Mouse (Mus musculus) limb, embryonic 14.5 days (tissue): ENCODE data around the gene Ilk. TPM values are rescaled to one million over a fixed set of nuclear protein-coding genes. Genes with fewer than 3 reads are reported as not detected.

Experiments
- ATAC-seq: fragments of 200-750 bp; cut with Nextera tagmentation; 2 replicates; pipeline ENCODE4 v1.8.0; 2017; ENCODE audit warnings: low read depth, moderate number of reproducible peaks, moderate TSS enrichment; ENCODE audit not compliant: low FRiP score
- DNase-seq: peaks from one replicate; pipeline ENCODE4 v3.0.0-alpha.2; 2015; ENCODE audit warnings: low spot score
- H3K27ac ChIP-seq: fragments of 300-500 bp; sonication (generic); replicated peaks from 2 replicates; pipeline ENCODE4 v1.5.1; 2014; ENCODE audit warnings: low read depth, mild to moderate bottlenecking, low read length, moderate library complexity, mixed read lengths
- H3K27me3 ChIP-seq: fragments of 300-500 bp; sonication (generic); 2 replicates; pipeline ENCODE4 v1.6.1; 2014; ENCODE audit warnings: low read length, mixed read lengths; ENCODE audit not compliant: control insufficient read depth, insufficient read depth
- H3K36me3 ChIP-seq: fragments of 300-500 bp; sonication (generic); 2 replicates; pipeline ENCODE4 v1.6.1; 2014; ENCODE audit warnings: mild to moderate bottlenecking, low read length, moderate library complexity, mixed read lengths; ENCODE audit not compliant: control insufficient read depth, insufficient read depth
- H3K4me1 ChIP-seq: fragments of 300-500 bp; sonication (generic); 2 replicates; pipeline ENCODE4 v1.6.1; 2014; ENCODE audit warnings: antibody characterized with exemption, low read length, mixed read lengths; ENCODE audit not compliant: control insufficient read depth, insufficient read depth
- H3K4me2 ChIP-seq: fragments of 300-500 bp; sonication (generic); replicated peaks from 2 replicates; pipeline ENCODE4 v1.6.1; 2014; ENCODE audit warnings: low read depth, mild to moderate bottlenecking, low read length, moderate library complexity; ENCODE audit not compliant: severe bottlenecking
- H3K4me3 ChIP-seq: fragments of 300-500 bp; sonication (generic); replicated peaks from 2 replicates; pipeline ENCODE4 v1.5.1; 2014; ENCODE audit warnings: low read length
- H3K9ac ChIP-seq: fragments of 300-500 bp; sonication (generic); 2 replicates; pipeline ENCODE4 v1.6.1; 2014; ENCODE audit warnings: mild to moderate bottlenecking, low read depth, low read length, moderate library complexity; ENCODE audit not compliant: severe bottlenecking
- H3K9me3 ChIP-seq: fragments of 300-500 bp; sonication (generic); 2 replicates; pipeline ENCODE4 v1.6.1; 2016; ENCODE audit warnings: low read length; ENCODE audit not compliant: control insufficient read depth
- POLR2A ChIP-seq: fragments of 200-500 bp; IDR thresholded peaks from 2 replicates; pipeline ENCODE4 v1.8.0; 2012; ENCODE audit warnings: inconsistent platforms, mild to moderate bottlenecking, moderate library complexity, borderline replicate concordance; ENCODE audit not compliant: insufficient read depth, insufficient read length; ENCODE audit errors: extremely low read depth
- WGBS: fragments of 180-500 bp; shearing (Covaris S2); extraction: QIAGEN DNeasy Blood & Tissue Kit; methylation state at CpG from one replicate; pipeline ENCODE4 v1.1.7; 2014; 5-methylcytosine and 5-hydroxymethylcytosine counted together
- polyA plus RNA-seq, 2 experiments: library from polyadenylated mRNA; depleted of rRNA in 1 of 2; stranded (reverse) in 1 of 2; unstranded in 1 of 2; fragments of >200 nt; fragmentation: Nextera tagmentation in 1 of 2; extraction: Ambion mirVana in 1 of 2; gene quantifications; 2 replicates each; pipeline versions ENCODE4 v1.2.1 to v1.2.3; 2012 to 2014

The Ilk gene
- polyA plus RNA-seq, 2 experiments = 333 to 358 TPM

DNA sequence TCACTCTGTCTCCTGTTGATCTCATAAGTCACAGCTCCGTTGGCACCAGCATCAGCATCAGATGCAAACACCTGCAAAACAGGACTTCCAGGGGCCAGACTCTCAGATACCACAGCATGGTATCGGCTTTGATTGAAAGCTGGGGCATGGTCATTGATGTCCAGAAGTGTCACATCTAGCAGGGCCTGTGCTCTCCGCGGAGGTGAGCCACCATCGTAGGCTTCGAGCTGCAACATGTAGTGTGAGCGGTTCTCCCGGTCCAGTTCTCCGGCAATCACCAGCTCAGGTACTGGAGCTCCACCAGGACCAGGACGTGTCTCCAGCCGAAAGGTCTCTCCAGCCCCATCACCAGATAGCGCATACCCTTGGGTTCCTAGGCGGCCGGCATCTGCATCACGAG, 35.9 kb downstream of the Ilk start:
- no peaks in the 10 kb centered on the region for H3K27me3 ChIP-seq
- H3K4me2 ChIP-seq = no peak overlapping the region
- no peak overlapping the region for H3K9ac ChIP-seq
- H3K27ac ChIP-seq = no peak overlapping the region
- H3K4me1 ChIP-seq = peaks cover 21% of the 10 kb centered on the region
- TF ChIP-seq POLR2A = no peak
- H3K9me3 ChIP-seq = no peaks in the 10 kb centered on the region
- 95% methylated on average over 15 of the region's 15 CpGs for WGBS
- ATAC-seq (no peak), DNase-seq (no peak)
- no peak overlapping the region for H3K4me3 ChIP-seq
- peaks cover 68% of the 10 kb centered on the region for H3K36me3 ChIP-seq

DNA sequence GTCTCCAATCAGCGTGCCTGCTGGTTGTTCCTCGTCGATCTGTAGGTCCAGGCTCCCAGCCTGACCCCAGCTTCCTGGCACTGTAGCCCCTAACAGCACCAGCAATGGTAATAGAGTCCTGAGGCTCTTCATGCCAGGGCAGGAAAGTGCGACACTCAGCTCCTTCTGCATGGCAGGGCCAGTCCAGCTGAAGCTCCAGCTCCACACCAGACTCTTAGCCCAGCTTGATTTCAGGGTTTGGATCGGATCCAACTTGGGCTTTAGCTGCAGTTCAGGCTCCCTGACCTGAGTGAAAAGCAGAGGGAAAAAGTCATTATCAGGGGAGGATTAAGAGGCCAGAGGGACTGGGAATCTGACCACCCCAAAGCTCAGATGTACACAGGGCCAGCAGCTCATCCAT, 36.6 kb downstream of the Ilk start:
- 75% methylated on average over 5 of the region's 5 CpGs for WGBS
- Histone ChIP-seq H3K9ac (no peak overlapping the region), H3K4me3 (no peak overlapping the region), H3K4me2 (no peak overlapping the region), H3K9me3 (no peaks in the 10 kb centered on the region), H3K4me1 (peaks cover 25% of the 10 kb centered on the region), H3K36me3 (peaks cover 61% of the 10 kb centered on the region), H3K27ac (no peak overlapping the region), H3K27me3 (no peaks in the 10 kb centered on the region)
- no peak for ATAC-seq
- no peak for DNase-seq
- no peak for TF ChIP-seq POLR2A

DNA sequence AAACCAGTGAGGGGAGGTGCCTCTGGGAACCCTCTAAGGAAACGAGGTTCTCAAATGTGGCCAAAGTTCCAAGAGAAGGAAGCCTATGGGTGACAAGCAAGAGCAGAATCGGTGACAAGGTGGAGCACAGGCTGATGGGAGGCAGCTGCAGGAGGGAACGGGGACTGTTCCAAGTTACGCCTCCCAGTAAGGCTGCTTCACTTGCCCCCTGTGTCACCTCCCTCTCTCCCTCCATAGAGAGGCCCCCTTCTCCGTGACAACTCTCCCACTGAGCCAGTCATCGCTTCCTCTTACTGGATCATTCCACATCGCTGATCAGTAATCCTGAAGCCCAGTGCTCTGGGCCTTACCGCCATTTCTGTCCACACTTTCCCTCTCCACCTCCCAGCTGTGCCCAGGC, 38.3 kb downstream of the Ilk start:
- Histone ChIP-seq H3K9ac (no peak overlapping the region), H3K4me2 (no peak overlapping the region), H3K4me3 (no peak overlapping the region), H3K27ac (no peak overlapping the region), H3K36me3 (peaks cover 49% of the 10 kb centered on the region), H3K27me3 (no peaks in the 10 kb centered on the region), H3K4me1 (peaks cover 32% of the 10 kb centered on the region), H3K9me3 (no peaks in the 10 kb centered on the region)
- WGBS = 77% methylated on average over 8 of the region's 8 CpGs
- ATAC-seq (no peak), DNase-seq (no peak)
- no peak for TF ChIP-seq POLR2A

DNA sequence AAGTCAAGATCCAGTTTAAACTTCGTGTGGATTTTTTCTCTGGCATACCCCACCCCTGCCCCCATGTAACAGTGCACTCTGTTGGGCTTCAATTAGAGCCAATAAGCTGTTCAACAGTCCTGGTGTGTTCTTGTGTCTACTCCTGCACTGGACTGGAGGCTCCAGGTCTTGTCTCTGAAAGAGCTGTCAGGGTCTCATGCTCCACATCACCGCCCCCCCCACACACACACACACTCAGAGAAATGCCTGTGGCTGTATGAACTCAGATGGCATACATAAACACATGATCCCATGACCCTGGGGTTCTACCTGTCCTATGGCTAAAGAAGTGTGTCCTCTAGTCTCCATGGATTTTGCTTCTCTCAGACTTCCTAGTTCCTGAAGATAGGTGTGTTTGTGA, 39.6 kb downstream of the Ilk start:
- Histone ChIP-seq H3K36me3 (peaks cover 49% of the 10 kb centered on the region), H3K9me3 (no peaks in the 10 kb centered on the region), H3K4me2 (no peak overlapping the region), H3K4me3 (no peak overlapping the region), H3K9ac (no peak overlapping the region), H3K27me3 (no peaks in the 10 kb centered on the region), H3K4me1 (peaks cover 25% of the 10 kb centered on the region), H3K27ac (no peak overlapping the region)
- no peak for DNase-seq
- no peak for ATAC-seq
- 93% methylated on average over 2 of the region's 2 CpGs for WGBS
- TF ChIP-seq POLR2A = no peak

DNA sequence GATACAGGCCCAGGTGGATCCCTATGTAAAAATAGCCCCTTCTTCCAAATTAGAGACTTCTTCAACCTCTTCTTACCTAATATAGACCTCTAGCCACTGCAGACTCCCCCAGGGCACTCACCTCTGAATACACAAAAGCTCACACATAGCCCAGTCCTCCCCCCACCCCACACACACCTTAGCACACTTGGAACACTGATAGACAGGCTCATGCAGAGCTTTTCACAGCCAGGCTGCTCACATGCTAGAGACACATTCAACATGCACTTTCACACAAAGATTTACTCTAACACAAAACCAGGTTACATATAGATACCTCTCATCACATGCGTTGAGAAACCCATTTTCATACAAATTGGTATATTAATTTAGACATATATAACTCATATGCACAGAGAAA, 40.9 kb downstream of the Ilk start:
- Histone ChIP-seq H3K4me2 (peak overlapping the region; percentile 79), H3K4me1 (peaks cover 25% of the 10 kb centered on the region), H3K4me3 (peak overlapping the region; percentile 41), H3K9ac (peak overlapping the region; percentile 48; the same call in 1 of the 2 replicates), H3K27ac (peak overlapping the region; percentile 94; the same call in 1 of the 2 replicates), H3K9me3 (no peaks in the 10 kb centered on the region), H3K27me3 (no peaks in the 10 kb centered on the region), H3K36me3 (peaks cover 49% of the 10 kb centered on the region)
- DNase-seq (no peak), ATAC-seq (no peak)
- WGBS = 78% methylated on average over 1 of the region's 1 CpGs
- no peak for TF ChIP-seq POLR2A

DNA sequence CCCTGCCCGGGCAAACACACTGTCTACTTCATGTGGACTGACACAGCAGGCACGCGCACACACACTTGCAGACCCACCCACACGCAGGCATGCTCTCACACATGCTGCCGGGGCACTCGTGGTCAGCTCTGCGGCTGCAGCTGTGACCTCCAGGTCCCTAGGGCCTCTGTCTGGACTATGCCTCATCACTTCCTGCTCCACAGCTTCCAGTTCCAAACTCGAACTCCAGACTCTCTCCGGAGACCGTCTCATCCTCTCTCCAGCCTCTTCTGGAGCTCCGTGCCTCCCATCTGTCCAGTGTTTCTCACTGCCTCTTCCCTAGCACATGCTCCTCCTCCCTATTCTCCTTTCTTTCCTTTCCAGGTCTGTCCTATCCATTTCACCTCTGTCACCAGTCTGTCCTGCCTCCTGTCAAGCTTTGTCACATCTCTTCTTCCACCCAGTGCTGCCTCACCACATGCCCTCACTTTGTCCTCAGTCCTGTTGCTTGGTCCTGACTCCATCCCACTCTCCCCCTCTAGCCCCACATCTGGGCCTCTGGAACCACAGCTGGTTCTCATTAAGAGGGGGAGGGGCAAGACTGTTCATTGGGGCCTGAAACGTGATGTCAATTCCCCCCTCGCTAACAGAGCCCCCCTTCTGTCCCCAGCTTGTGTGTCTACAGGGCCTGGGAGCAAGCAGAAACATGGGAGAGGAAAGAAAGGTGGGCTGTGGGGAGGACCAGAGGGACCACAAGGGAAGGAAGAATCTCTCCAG, 41.6 kb downstream of the Ilk start:
- WGBS = 13% methylated on average over 13 of the region's 13 CpGs
- TF ChIP-seq POLR2A = no peak
- Histone ChIP-seq H3K9ac (peak overlapping the region; percentile 48), H3K9me3 (no peaks in the 10 kb centered on the region), H3K4me2 (peak overlapping the region; percentile 79), H3K27ac (peak overlapping the region; percentile 94), H3K4me3 (peak overlapping the region; percentile 41), H3K36me3 (peaks cover 46% of the 10 kb centered on the region), H3K4me1 (peaks cover 25% of the 10 kb centered on the region), H3K27me3 (no peaks in the 10 kb centered on the region)
- peak; percentile 87 for DNase-seq
- ATAC-seq = peak; percentile 95
